Mouse (Mus musculus) R1 (cell line): ENCODE results near the gene Tmem121.
"Not testable (repeated sequence)": the region's sequence is repeated elsewhere in the genome, so short reads cannot be mapped to it uniquely, and the experiment has no call there.

Experiments used
- DNase-seq: peaks from one replicate; pipeline ENCODE4 v3.0.0-alpha.2; 2018; ENCODE audit warnings: low read depth, low spot score

Tmem121 gene

GRCm38 (mm10) chr12:113219867-113220266 lies 34.1 kb downstream of the Tmem121 start:
- peak; percentile 83 for DNase-seq

DNA sequence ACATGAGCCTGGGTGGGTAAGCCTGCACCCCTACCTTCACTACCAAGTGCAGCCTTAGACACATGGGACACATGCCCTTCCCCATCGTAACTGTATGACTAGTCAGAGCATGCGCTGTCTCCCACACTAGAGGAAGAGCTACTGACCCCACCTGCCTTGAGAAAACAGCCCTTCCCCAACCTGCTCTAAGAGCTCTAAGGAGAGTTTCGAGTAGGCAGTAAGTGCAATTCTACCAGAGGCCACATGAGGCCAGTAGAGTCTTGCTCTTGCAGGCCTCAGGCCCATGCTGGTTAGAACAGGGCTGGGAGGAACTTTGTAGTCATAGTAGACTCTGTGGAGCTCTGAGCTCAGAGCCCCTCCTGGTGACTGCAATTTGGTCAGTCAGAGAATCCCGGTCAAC lies 34.7 kb downstream of the Tmem121 start:
- DNase-seq = peak; percentile 92

DNA sequence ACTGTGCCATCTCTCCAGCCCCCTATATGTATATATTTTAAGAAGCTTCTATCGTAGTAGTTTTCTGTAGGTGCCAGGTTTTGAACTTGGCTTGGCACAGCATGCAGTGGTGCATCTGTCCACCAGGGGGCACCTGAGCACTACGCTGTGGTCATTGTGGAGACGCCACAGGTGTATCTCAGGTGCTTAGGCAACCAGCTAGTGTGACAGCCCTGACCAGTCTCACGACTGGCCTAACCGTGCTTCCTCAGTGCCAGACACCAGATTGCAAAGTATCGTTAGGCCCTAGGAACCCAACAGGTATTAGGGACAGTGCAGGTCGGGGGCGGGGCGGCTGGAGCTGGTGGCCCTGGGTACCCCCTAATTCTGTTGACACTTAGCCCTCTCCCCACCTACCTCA lies 35.6 kb downstream of the Tmem121 start:
- peak; percentile 68 for DNase-seq

- peak; percentile 93 for DNase-seq
These were observed 36.4 kb downstream of the Tmem121 start for GRCm38 (mm10) chr12:113222121-113222636.

- DNase-seq = peak; percentile 83
These were observed 37.0 kb downstream of the Tmem121 start for GRCm38 (mm10) chr12:113222748-113223147.

GRCm38 (mm10) chr12:113224206-113224605 lies 38.5 kb downstream of the Tmem121 start:
- no peak for DNase-seq

DNA sequence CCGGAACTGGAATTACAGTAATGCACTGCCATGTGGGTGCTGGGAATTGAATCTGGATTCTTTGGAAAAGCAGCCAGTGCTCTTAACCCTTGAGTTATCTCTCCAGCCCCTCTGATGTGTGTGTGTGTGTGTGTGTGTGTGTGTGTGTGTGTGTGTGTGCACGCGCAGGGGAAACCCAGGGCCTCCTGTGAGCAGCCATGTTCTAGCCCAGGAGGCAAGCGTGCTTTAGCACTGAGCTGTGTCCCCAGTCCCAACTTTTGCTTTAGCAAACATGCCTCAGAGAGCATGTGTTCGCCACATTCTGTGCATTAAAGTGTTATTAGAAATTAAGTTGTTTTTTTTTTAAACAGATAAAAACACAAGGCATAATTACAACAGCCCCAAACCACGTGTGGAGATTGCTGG lies 39.0 kb downstream of the Tmem121 start:
- DNase-seq = no peak

- no peak for DNase-seq
These were observed 42.4 kb downstream of the Tmem121 start for GRCm38 (mm10) chr12:113227970-113228593.

- no peak for DNase-seq
These were observed 45.0 kb downstream of the Tmem121 start for GRCm38 (mm10) chr12:113230741-113231140.

GRCm38 (mm10) chr12:113231551-113232263 lies 46.0 kb downstream of the Tmem121 start:
- not testable (repeated sequence) for DNase-seq

GRCm38 (mm10) chr12:113232264-113232750 lies 46.6 kb downstream of the Tmem121 start:
- DNase-seq = not testable (repeated sequence)
